Mouse (Mus musculus) heart, embryonic 12.5 days (tissue): ENCODE measurements around the gene Nfib. TPM values are rescaled to one million over a fixed set of nuclear protein-coding genes. Genes with fewer than 3 reads are reported as not detected.
"Not testable (repeated sequence)": the region's sequence is repeated elsewhere in the genome, so short reads cannot be mapped to it uniquely, and the experiment has no call there.

Source experiments
- ATAC-seq: fragments of 200-750 bp; cut with Nextera tagmentation; 2 replicates; pipeline ENCODE4 v1.8.0; 2017; ENCODE audit warnings: moderate TSS enrichment, moderate library complexity; ENCODE audit not compliant: insufficient number of reproducible peaks, low FRiP score
- H3K27ac ChIP-seq: fragments of 300-500 bp; sonication (generic); 2 replicates; pipeline ENCODE4 v1.5.1; 2016; ENCODE audit warnings: mild to moderate bottlenecking, moderate library complexity; ENCODE audit not compliant: poor library complexity, severe bottlenecking
- H3K27me3 ChIP-seq: fragments of 300-500 bp; sonication (generic); replicated peaks from 2 replicates; pipeline ENCODE4 v1.6.1; 2016; ENCODE audit warnings: mild to moderate bottlenecking, moderate library complexity
- H3K36me3 ChIP-seq: fragments of 300-500 bp; sonication (generic); 2 replicates; pipeline ENCODE4 v1.6.1; 2016; ENCODE audit warnings: mild to moderate bottlenecking, moderate library complexity
- H3K4me1 ChIP-seq: fragments of 300-500 bp; sonication (generic); replicated peaks from 2 replicates; pipeline ENCODE4 v1.6.1; 2016; ENCODE audit warnings: mild to moderate bottlenecking
- H3K4me2 ChIP-seq: fragments of 300-500 bp; sonication (generic); 2 replicates; pipeline ENCODE4 v1.6.1; 2016; ENCODE audit warnings: mild to moderate bottlenecking, moderate library complexity
- H3K4me3 ChIP-seq: fragments of 300-500 bp; sonication (generic); 2 replicates; pipeline ENCODE4 v1.5.1; 2016; ENCODE audit warnings: mild to moderate bottlenecking
- H3K9ac ChIP-seq: fragments of 300-500 bp; sonication (generic); 2 replicates; pipeline ENCODE4 v1.6.1; 2016; ENCODE audit warnings: mild to moderate bottlenecking, moderate library complexity
- H3K9me3 ChIP-seq: fragments of 300-500 bp; sonication (generic); replicated peaks from 2 replicates; pipeline ENCODE4 v1.6.1; 2016; ENCODE audit warnings: mild to moderate bottlenecking, moderate library complexity
- WGBS: fragments of 180-500 bp; shearing (Covaris S2); methylation state at CpG from one replicate; pipeline ENCODE4 v1.1.7; 2016; 5-methylcytosine and 5-hydroxymethylcytosine counted together
- polyA plus RNA-seq: library from polyadenylated mRNA; unstranded; fragments of >200 nt; fragmentation: Nextera tagmentation; extraction: Ambion mirVana; gene quantifications from 2 replicates; pipeline ENCODE4 v1.2.1, GENCODE M21; 2016

The Nfib gene
- polyA plus RNA-seq, 1 experiment from 2014 or later, result 57.5 TPM

DNA sequence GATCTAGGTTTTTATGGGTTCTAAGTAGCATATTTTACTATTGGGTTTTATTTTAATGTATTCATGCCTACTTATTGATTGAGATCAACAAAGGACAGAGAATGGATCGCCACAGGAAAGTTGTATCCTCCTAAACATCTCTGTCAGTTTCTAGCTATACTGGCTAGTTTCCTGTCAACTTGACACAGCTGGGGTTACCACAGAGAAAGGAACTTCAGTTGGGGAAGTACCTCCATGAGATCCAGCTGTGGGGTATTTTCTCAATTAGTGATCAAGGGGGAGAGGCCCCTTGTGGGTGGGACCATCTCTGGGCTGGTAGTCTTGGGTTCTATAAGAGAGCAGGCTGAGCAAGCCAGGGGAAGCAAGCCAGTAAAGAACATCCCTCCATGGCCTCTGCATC is 447.0 kb downstream of the Nfib start:
- WGBS, result 77% methylated on average over 1 of the region's 1 CpGs
- not testable (repeated sequence) for H3K4me1 ChIP-seq, ATAC-seq, H3K36me3 ChIP-seq, H3K4me3 ChIP-seq, H3K27me3 ChIP-seq, H3K27ac ChIP-seq, H3K9ac ChIP-seq, H3K9me3 ChIP-seq, H3K4me2 ChIP-seq

DNA sequence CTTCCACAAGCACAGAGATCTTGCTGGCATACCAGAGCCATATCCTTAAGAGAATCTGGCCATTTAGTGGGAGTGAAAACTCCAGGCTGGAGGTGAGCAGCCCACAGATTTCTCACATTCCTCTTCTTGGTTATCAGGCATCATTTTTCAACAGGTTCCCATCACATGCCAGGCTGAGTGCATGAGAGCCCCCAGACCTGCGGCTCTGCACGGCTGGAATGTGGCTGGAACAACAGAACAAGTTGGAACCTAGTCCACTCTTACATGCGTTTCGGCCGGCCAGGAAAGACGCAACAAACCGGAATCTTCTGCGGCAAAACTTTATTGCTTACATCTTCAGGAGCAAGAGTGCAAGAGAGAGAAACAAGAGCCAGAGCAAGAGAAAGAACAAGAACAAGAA is 453.5 kb downstream of the Nfib start:
- no peak overlapping the region for H3K4me3 ChIP-seq
- H3K9ac ChIP-seq, result no peak overlapping the region
- 42% methylated on average over 8 of the region's 8 CpGs for WGBS
- H3K4me1 ChIP-seq, result peaks cover 24% of the 10 kb centered on the region
- peak overlapping the region; percentile 3; the same call in 1 of the 2 replicates for H3K4me2 ChIP-seq
- H3K9me3 ChIP-seq, result no peaks in the 10 kb centered on the region
- H3K27ac ChIP-seq, result peak overlapping the region; percentile 58
- H3K36me3 ChIP-seq, result no peaks in the 10 kb centered on the region
- ATAC-seq, result no peak
- H3K27me3 ChIP-seq, result no peaks in the 10 kb centered on the region

DNA sequence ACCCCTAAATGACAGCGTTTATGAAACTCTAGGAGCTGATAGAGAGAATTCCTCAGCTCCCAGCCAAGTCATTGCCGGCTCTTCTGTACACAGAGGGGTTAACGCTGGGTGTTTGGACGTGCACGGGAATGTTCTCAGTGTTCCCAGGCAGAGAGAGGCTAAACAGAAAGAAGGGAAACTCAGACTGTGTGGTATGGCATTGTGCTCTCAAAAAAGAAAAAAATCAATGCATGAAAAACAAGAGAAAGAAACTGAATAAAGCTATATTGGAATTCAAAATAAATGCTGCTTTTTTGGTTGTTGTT is 455.2 kb downstream of the Nfib start:
- H3K27me3 ChIP-seq, result no peaks in the 10 kb centered on the region
- no peak overlapping the region for H3K9ac ChIP-seq
- H3K36me3 ChIP-seq, result no peaks in the 10 kb centered on the region
- H3K4me1 ChIP-seq, result peaks cover 29% of the 10 kb centered on the region
- H3K27ac ChIP-seq, result peak overlapping the region; percentile 27
- no peaks in the 10 kb centered on the region for H3K9me3 ChIP-seq
- ATAC-seq, result no peak
- WGBS, result 23% methylated on average over 5 of the region's 5 CpGs
- H3K4me2 ChIP-seq, result no peak overlapping the region
- H3K4me3 ChIP-seq, result no peak overlapping the region

GRCm38 (mm10) chr4:82249518-82250354 is 455.8 kb downstream of the Nfib start:
- no peak for ATAC-seq
- Histone ChIP-seq H3K9me3 (no peaks in the 10 kb centered on the region), H3K4me2 (no peak overlapping the region), H3K36me3 (no peaks in the 10 kb centered on the region), H3K9ac (no peak overlapping the region), H3K4me3 (no peak overlapping the region), H3K27ac (peak overlapping the region; percentile 27), H3K4me1 (peaks cover 29% of the 10 kb centered on the region), H3K27me3 (no peaks in the 10 kb centered on the region)
- WGBS, result 67% methylated on average over 11 of the region's 11 CpGs

DNA sequence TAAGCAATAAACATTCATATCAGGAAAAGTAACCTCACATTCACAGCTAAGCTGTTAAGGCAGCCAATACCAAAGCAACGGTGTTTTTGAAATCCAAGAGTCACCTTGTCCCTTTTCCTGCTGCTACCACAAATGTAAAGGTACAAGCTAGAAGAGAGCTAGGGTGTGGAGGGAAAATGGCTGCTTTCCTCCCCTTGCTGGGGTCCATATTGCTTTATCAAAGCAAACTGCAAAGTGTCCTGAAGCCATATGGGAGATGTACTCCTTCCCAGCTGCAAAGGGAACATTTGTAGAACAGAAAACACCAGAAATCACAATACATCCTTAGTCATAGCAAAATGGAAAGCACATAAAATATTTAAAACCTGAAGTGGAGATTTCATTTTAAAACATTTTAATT is 456.6 kb downstream of the Nfib start:
- no peaks in the 10 kb centered on the region for H3K9me3 ChIP-seq
- no peaks in the 10 kb centered on the region for H3K36me3 ChIP-seq
- WGBS, result 82% methylated on average over 1 of the region's 1 CpGs
- H3K27me3 ChIP-seq, result no peaks in the 10 kb centered on the region
- H3K4me3 ChIP-seq, result no peak overlapping the region
- H3K27ac ChIP-seq, result no peak overlapping the region
- ATAC-seq, result no peak
- H3K4me1 ChIP-seq, result peaks cover 29% of the 10 kb centered on the region
- no peak overlapping the region for H3K4me2 ChIP-seq
- H3K9ac ChIP-seq, result no peak overlapping the region

- 80% methylated on average over 5 of the region's 5 CpGs for WGBS
- 0 out of 2 replicates have a peak, but pooled peaks cover 2% of the 10 kb centered on the region for H3K9me3 ChIP-seq
- no peak for ATAC-seq
- peaks cover 29% of the 10 kb centered on the region for H3K4me1 ChIP-seq
- no peak overlapping the region for H3K4me2 ChIP-seq
- no peaks in the 10 kb centered on the region for H3K36me3 ChIP-seq
- no peaks in the 10 kb centered on the region for H3K27me3 ChIP-seq
- no peak overlapping the region for H3K9ac ChIP-seq
- no peak overlapping the region for H3K4me3 ChIP-seq
- H3K27ac ChIP-seq, result no peak overlapping the region; the same call in 1 of the 2 replicates
These were observed 457.5 kb downstream of the Nfib start for GRCm38 (mm10) chr4:82248031-82248430.

GRCm38 (mm10) chr4:82246290-82246689 is 459.3 kb downstream of the Nfib start:
- 0 out of 2 replicates have a peak, but pooled peaks cover 2% of the 10 kb centered on the region for H3K9me3 ChIP-seq
- ATAC-seq, result no peak
- H3K4me2 ChIP-seq, result no peak overlapping the region
- H3K36me3 ChIP-seq, result no peaks in the 10 kb centered on the region
- peaks cover 20% of the 10 kb centered on the region for H3K4me1 ChIP-seq
- no peak overlapping the region for H3K27ac ChIP-seq
- no peak overlapping the region for H3K4me3 ChIP-seq
- no peaks in the 10 kb centered on the region for H3K27me3 ChIP-seq
- 47% methylated on average over 2 of the region's 2 CpGs for WGBS
- no peak overlapping the region for H3K9ac ChIP-seq

Other genes starting within 250 kb of the Nfib start
- gene Zdhhc21, start 154.2 kb upstream of the Nfib start, polyA plus RNA-seq, result 16.6 and 17.7 TPM in 2 replicates
- 0.10 TPM in 1 of 2 replicates, not detected in the other for gene Cer1, start 179.4 kb upstream of the Nfib start, polyA plus RNA-seq